Mouse (Mus musculus) forebrain, embryonic 12.5 days (tissue): ENCODE data around the gene Tomm70a. TPM values are rescaled to one million over a fixed set of nuclear protein-coding genes. Genes with fewer than 3 reads are reported as not detected.

Source experiments
- ATAC-seq: fragments of 200-750 bp; cut with Nextera tagmentation; 2 replicates; pipeline ENCODE4 v1.8.0; 2017; ENCODE audit warnings: moderate TSS enrichment; ENCODE audit not compliant: low FRiP score
- H3K27ac ChIP-seq: fragments of 300-500 bp; sonication (generic); 2 replicates; pipeline ENCODE4 v1.5.1; 2016; ENCODE audit warnings: mild to moderate bottlenecking
- H3K27me3 ChIP-seq: fragments of 300-500 bp; sonication (generic); 2 replicates; pipeline ENCODE4 v1.6.1; 2016; ENCODE audit warnings: mild to moderate bottlenecking
- H3K36me3 ChIP-seq: fragments of 300-500 bp; sonication (generic); replicated peaks from 2 replicates; pipeline ENCODE4 v1.6.1; 2016; ENCODE audit warnings: mild to moderate bottlenecking
- H3K4me1 ChIP-seq: fragments of 300-500 bp; sonication (generic); 2 replicates; pipeline ENCODE4 v1.6.1; 2016
- H3K4me2 ChIP-seq: fragments of 300-500 bp; sonication (generic); 2 replicates; pipeline ENCODE4 v1.6.1; 2016; ENCODE audit warnings: mild to moderate bottlenecking, moderate library complexity
- H3K4me3 ChIP-seq: fragments of 300-500 bp; sonication (generic); replicated peaks from 2 replicates; pipeline ENCODE4 v1.5.1; 2016; ENCODE audit warnings: mild to moderate bottlenecking
- H3K9ac ChIP-seq: fragments of 300-500 bp; sonication (generic); 2 replicates; pipeline ENCODE4 v1.6.1; 2016; ENCODE audit warnings: mild to moderate bottlenecking
- H3K9me3 ChIP-seq: fragments of 300-500 bp; sonication (generic); 2 replicates; pipeline ENCODE4 v1.6.1; 2016
- WGBS: fragments of 180-500 bp; shearing (Covaris S2); methylation state at CpG from one replicate; pipeline ENCODE4 v1.1.7; 2016; 5-methylcytosine and 5-hydroxymethylcytosine counted together
- polyA plus RNA-seq: library from polyadenylated mRNA; unstranded; fragments of >200 nt; fragmentation: Nextera tagmentation; extraction: Ambion mirVana; gene quantifications from 2 replicates; pipeline ENCODE4 v1.2.1, GENCODE M21; 2016

The Tomm70a gene
- 62.6 and 62.7 TPM in 2 replicates for polyA plus RNA-seq

- Histone ChIP-seq H3K9me3 (no peaks in the 10 kb centered on the region), H3K9ac (peak within 1 kb of the TSS; percentile 93), H3K27ac (peak within 1 kb of the TSS; percentile 93), H3K4me3 (peak within 1 kb of the TSS; percentile 97), H3K36me3 (no peaks in the 10 kb centered on the region), H3K4me1 (peaks cover 16% of the 10 kb centered on the region), H3K27me3 (no peaks in the 10 kb centered on the region), H3K4me2 (peak within 1 kb of the TSS; percentile 73)
- ATAC-seq = peak; percentile 99
- WGBS = under 1% methylated on average over 32 of the region's 37 CpGs
Observed at GRCm38 (mm10) chr16:57120913-57121815, at the start of gene Tomm70a. Tomm70a (plus strand) TSS chr16:57121703.

- H3K4me2 ChIP-seq = no peak overlapping the region
- no peak overlapping the region for H3K27ac ChIP-seq
- H3K36me3 ChIP-seq = no peaks in the 10 kb centered on the region
- ATAC-seq = no peak
- H3K4me1 ChIP-seq = no peaks in the 10 kb centered on the region
- no peak overlapping the region for H3K4me3 ChIP-seq
- 80% methylated on average over 7 of the region's 7 CpGs for WGBS
- no peaks in the 10 kb centered on the region for H3K9me3 ChIP-seq
- no peaks in the 10 kb centered on the region for H3K27me3 ChIP-seq
- H3K9ac ChIP-seq = no peak overlapping the region
Observed at GRCm38 (mm10) chr16:57075986-57076385, 45.5 kb upstream of the Tomm70a start.

- H3K9ac ChIP-seq = no peak overlapping the region
- H3K4me2 ChIP-seq = no peak overlapping the region
- H3K27me3 ChIP-seq = no peaks in the 10 kb centered on the region
- WGBS = 88% methylated on average over 4 of the region's 4 CpGs
- no peak for ATAC-seq
- no peak overlapping the region for H3K4me3 ChIP-seq
- H3K4me1 ChIP-seq = no peaks in the 10 kb centered on the region
- H3K36me3 ChIP-seq = no peaks in the 10 kb centered on the region
- H3K9me3 ChIP-seq = no peaks in the 10 kb centered on the region
- no peak overlapping the region for H3K27ac ChIP-seq
Observed at GRCm38 (mm10) chr16:57079577-57079976, 41.9 kb upstream of the Tomm70a start.

- Histone ChIP-seq H3K36me3 (no peaks in the 10 kb centered on the region), H3K4me2 (no peak overlapping the region), H3K4me3 (no peak overlapping the region), H3K27me3 (no peaks in the 10 kb centered on the region), H3K9ac (no peak overlapping the region), H3K4me1 (no peaks in the 10 kb centered on the region), H3K9me3 (no peaks in the 10 kb centered on the region), H3K27ac (no peak overlapping the region)
- peak; percentile 85; the same call in 1 of the 2 replicates for ATAC-seq
- WGBS = 56% methylated on average over 4 of the region's 4 CpGs
Observed at GRCm38 (mm10) chr16:57092460-57092859, 29.0 kb upstream of the Tomm70a start.

GRCm38 (mm10) chr16:57092911-57093605 is 28.4 kb upstream of the Tomm70a start:
- Histone ChIP-seq H3K4me2 (no peak overlapping the region), H3K4me1 (no peaks in the 10 kb centered on the region), H3K4me3 (no peak overlapping the region), H3K27me3 (no peaks in the 10 kb centered on the region), H3K36me3 (no peaks in the 10 kb centered on the region), H3K9me3 (no peaks in the 10 kb centered on the region), H3K9ac (no peak overlapping the region), H3K27ac (no peak overlapping the region)
- WGBS = 70% methylated on average over 6 of the region's 6 CpGs
- ATAC-seq = 0 out of 2 replicates have a peak, but pooled peaks have one; percentile 14

GRCm38 (mm10) chr16:57098468-57099144 is 22.9 kb upstream of the Tomm70a start:
- Histone ChIP-seq H3K4me3 (no peak overlapping the region), H3K9me3 (no peaks in the 10 kb centered on the region), H3K27ac (no peak overlapping the region), H3K27me3 (no peaks in the 10 kb centered on the region), H3K9ac (no peak overlapping the region), H3K36me3 (no peaks in the 10 kb centered on the region), H3K4me1 (no peaks in the 10 kb centered on the region), H3K4me2 (no peak overlapping the region)
- WGBS = 69% methylated on average over 7 of the region's 7 CpGs
- no peak for ATAC-seq

GRCm38 (mm10) chr16:57099572-57100237 is 21.8 kb upstream of the Tomm70a start:
- ATAC-seq = no peak
- 81% methylated on average over 5 of the region's 5 CpGs for WGBS
- no peaks in the 10 kb centered on the region for H3K27me3 ChIP-seq

GRCm38 (mm10) chr16:57101174-57101573 is 20.3 kb upstream of the Tomm70a start:
- no peak overlapping the region for H3K9ac ChIP-seq
- ATAC-seq = no peak
- no peak overlapping the region for H3K4me3 ChIP-seq
- H3K4me2 ChIP-seq = no peak overlapping the region
- H3K9me3 ChIP-seq = no peaks in the 10 kb centered on the region
- H3K4me1 ChIP-seq = no peaks in the 10 kb centered on the region
- H3K27ac ChIP-seq = no peak overlapping the region
- no peaks in the 10 kb centered on the region for H3K27me3 ChIP-seq
- no peaks in the 10 kb centered on the region for H3K36me3 ChIP-seq
- 84% methylated on average over 1 of the region's 1 CpGs for WGBS

More at GRCm38 (mm10) chr16:57099572-57100237, 21.8 kb upstream of the Tomm70a start:
- no peak overlapping the region for H3K9ac ChIP-seq
- no peak overlapping the region for H3K27ac ChIP-seq
- H3K9me3 ChIP-seq = no peaks in the 10 kb centered on the region
- H3K4me1 ChIP-seq = no peaks in the 10 kb centered on the region
- no peak overlapping the region for H3K4me3 ChIP-seq
- H3K4me2 ChIP-seq = no peak overlapping the region
- H3K36me3 ChIP-seq = no peaks in the 10 kb centered on the region

- Histone ChIP-seq H3K9ac (no peak overlapping the region), H3K9me3 (no peaks in the 10 kb centered on the region), H3K27me3 (no peaks in the 10 kb centered on the region), H3K4me3 (no peak overlapping the region), H3K36me3 (no peaks in the 10 kb centered on the region), H3K4me2 (no peak overlapping the region), H3K27ac (no peak overlapping the region), H3K4me1 (no peaks in the 10 kb centered on the region)
- 86% methylated on average over 5 of the region's 5 CpGs for WGBS
- no peak for ATAC-seq
Observed at GRCm38 (mm10) chr16:57106185-57106960, 15.1 kb upstream of the Tomm70a start.

- H3K4me3 ChIP-seq = no peak overlapping the region
- ATAC-seq = no peak
Observed at GRCm38 (mm10) chr16:57116066-57116465, 5.4 kb upstream of the Tomm70a start.

GRCm38 (mm10) chr16:57117562-57117961 is 3.9 kb upstream of the Tomm70a start:
- no peak overlapping the region for H3K27ac ChIP-seq
- 81% methylated on average over 2 of the region's 2 CpGs for WGBS
- no peak for ATAC-seq
- H3K4me1 ChIP-seq = peaks cover 3% of the 10 kb centered on the region
- no peak overlapping the region for H3K4me3 ChIP-seq
- 0 out of 2 replicates have a peak, but pooled peaks cover 3% of the 10 kb centered on the region for H3K27me3 ChIP-seq
- no peaks in the 10 kb centered on the region for H3K36me3 ChIP-seq
- no peak overlapping the region for H3K9ac ChIP-seq
- no peak overlapping the region for H3K4me2 ChIP-seq
- no peaks in the 10 kb centered on the region for H3K9me3 ChIP-seq

More at GRCm38 (mm10) chr16:57116066-57116465, 5.4 kb upstream of the Tomm70a start:
- H3K27ac ChIP-seq = no peak overlapping the region
- H3K4me1 ChIP-seq = no peaks in the 10 kb centered on the region
- no peaks in the 10 kb centered on the region for H3K9me3 ChIP-seq
- H3K4me2 ChIP-seq = no peak overlapping the region
- H3K36me3 ChIP-seq = no peaks in the 10 kb centered on the region
- 0 out of 2 replicates have a peak, but pooled peaks cover 3% of the 10 kb centered on the region for H3K27me3 ChIP-seq
- H3K9ac ChIP-seq = no peak overlapping the region
